Mouse (Mus musculus) liver (tissue): ENCODE data around the gene Ddit4l.
"Not testable (repeated sequence)": the region's sequence is repeated elsewhere in the genome, so short reads cannot be mapped to it uniquely, and the experiment has no call there.

Experiments used
- DNase-seq: peaks from one replicate; pipeline ENCODE4 v3.0.0-alpha.2; 2020; ENCODE audit warnings: mixed read lengths

Gene Ddit4l

GRCm38 (mm10) chr3:137647427-137648100 is 26.2 kb downstream of the Ddit4l start:
- DNase-seq: no peak

- no peak for DNase-seq
Measured at GRCm38 (mm10) chr3:137649112-137649511, 27.7 kb downstream of the Ddit4l start.

- no peak for DNase-seq
Measured at GRCm38 (mm10) chr3:137652853-137653252, 31.4 kb downstream of the Ddit4l start.

- DNase-seq: not testable (repeated sequence)
Measured at GRCm38 (mm10) chr3:137671224-137671623, 49.8 kb downstream of the Ddit4l start, which contains the start of gene Gm21962. Gene Gm21962, plus strand, starts transcription at chr3:137671524.
